Mouse (Mus musculus): ENCODE data around the gene Cryba2. TPM values are rescaled to one million over a fixed set of nuclear protein-coding genes. Genes with fewer than 3 reads are reported as not detected.

The Cryba2 gene
- polyA plus RNA-seq, 1 experiment from 2014 or later: not detected

- Histone ChIP-seq H3K9me3 (ENCODE audit: control insufficient read depth, low read length) (no peaks in the 10 kb centered on the region), H3K9ac (ENCODE audit: low read length) (no peak overlapping the region), H3K4me1 (ENCODE audit: control insufficient read depth in 2 of 2, insufficient read depth in 2 of 2, low read length in 2 of 2) (no peaks in the 10 kb centered on the region), H3K27ac (replicated peaks in 1 of 2; ENCODE audit: control insufficient read depth in 1 of 2, insufficient read depth in 1 of 2, low read depth in 2 of 2, low read length in 2 of 2) (no peak overlapping the region), H3K36me3 (ENCODE audit: control insufficient read depth, insufficient read depth, low read length) (no peaks in the 10 kb centered on the region), H3K4me3 (ENCODE audit: control insufficient read depth in 1 of 2, insufficient read depth in 1 of 2, low read depth in 1 of 2, low read length in 2 of 2) (no peak overlapping the region), H3K27me3 (ENCODE audit: control insufficient read depth, insufficient read depth, low read length) (peaks cover 35% of the 10 kb centered on the region), H3K4me2 (ENCODE audit: low read length) (no peak overlapping the region)
- 63% methylated on average over 4 of the region's 4 CpGs for WGBS
- ATAC-seq (ENCODE audit: insufficient number of reproducible peaks, insufficient read depth, low FRiP score, low read depth): no peak
Measured at GRCm38 (mm10) chr1:74924464-74924863, 31.5 kb upstream of the Cryba2 start.

- 27% methylated on average over 13 of the region's 13 CpGs for WGBS
- no peaks in the 10 kb centered on the region for H3K9me3 ChIP-seq (ENCODE audit: control insufficient read depth, low read length)
- ATAC-seq (ENCODE audit: insufficient number of reproducible peaks, insufficient read depth, low FRiP score, low read depth): no peak
- no peaks in the 10 kb centered on the region for H3K4me1 ChIP-seq (ENCODE audit: control insufficient read depth in 2 of 2, insufficient read depth in 2 of 2, low read length in 2 of 2)
- peaks cover 19% of the 10 kb centered on the region for H3K27me3 ChIP-seq (ENCODE audit: control insufficient read depth, insufficient read depth, low read length)
- H3K27ac ChIP-seq (replicated peaks in 1 of 2; ENCODE audit: control insufficient read depth in 1 of 2, insufficient read depth in 1 of 2, low read depth in 2 of 2, low read length in 2 of 2): no peak overlapping the region
- no peak overlapping the region for H3K4me2 ChIP-seq (ENCODE audit: low read length)
- no peak overlapping the region for H3K4me3 ChIP-seq (ENCODE audit: control insufficient read depth in 1 of 2, insufficient read depth in 1 of 2, low read depth in 1 of 2, low read length in 2 of 2)
- H3K9ac ChIP-seq (ENCODE audit: low read length): no peak overlapping the region
- no peaks in the 10 kb centered on the region for H3K36me3 ChIP-seq (ENCODE audit: control insufficient read depth, insufficient read depth, low read length)
Measured at GRCm38 (mm10) chr1:74915706-74916105, 22.8 kb upstream of the Cryba2 start.

GRCm38 (mm10) chr1:74902191-74902590 lies 9.2 kb upstream of the Cryba2 start:
- WGBS: 22% methylated on average over 6 of the region's 6 CpGs
- Histone ChIP-seq H3K4me2 (ENCODE audit: low read length) (no peak overlapping the region), H3K36me3 (ENCODE audit: control insufficient read depth, insufficient read depth, low read length) (no peaks in the 10 kb centered on the region), H3K4me1 (ENCODE audit: control insufficient read depth in 2 of 2, insufficient read depth in 2 of 2, low read length in 2 of 2) (peaks cover 2 to 12% of the 10 kb centered on the region in 2 experiments; a peak in 2 of 4 replicates), H3K9me3 (ENCODE audit: control insufficient read depth, low read length) (no peaks in the 10 kb centered on the region), H3K27ac (replicated peaks in 1 of 2; ENCODE audit: control insufficient read depth in 1 of 2, insufficient read depth in 1 of 2, low read depth in 2 of 2, low read length in 2 of 2) (no peak overlapping the region), H3K9ac (ENCODE audit: low read length) (no peak overlapping the region), H3K4me3 (ENCODE audit: control insufficient read depth in 1 of 2, insufficient read depth in 1 of 2, low read depth in 1 of 2, low read length in 2 of 2) (no peak overlapping the region), H3K27me3 (ENCODE audit: control insufficient read depth, insufficient read depth, low read length) (peaks cover 91% of the 10 kb centered on the region)
- ATAC-seq (ENCODE audit: insufficient number of reproducible peaks, insufficient read depth, low FRiP score, low read depth): no peak

- ATAC-seq (ENCODE audit: insufficient number of reproducible peaks, insufficient read depth, low FRiP score, low read depth): no peak
- H3K9ac ChIP-seq (ENCODE audit: low read length): no peak overlapping the region
- H3K27me3 ChIP-seq (ENCODE audit: control insufficient read depth, insufficient read depth, low read length): peaks cover 93% of the 10 kb centered on the region
- H3K36me3 ChIP-seq (ENCODE audit: control insufficient read depth, insufficient read depth, low read length): no peaks in the 10 kb centered on the region
- H3K9me3 ChIP-seq (ENCODE audit: control insufficient read depth, low read length): no peaks in the 10 kb centered on the region
- H3K4me1 ChIP-seq (ENCODE audit: control insufficient read depth in 2 of 2, insufficient read depth in 2 of 2, low read length in 2 of 2): peaks cover 2 to 12% of the 10 kb centered on the region in 2 experiments; a peak in 2 of 4 replicates
- H3K4me2 ChIP-seq (ENCODE audit: low read length): no peak overlapping the region
- 3% methylated on average over 3 of the region's 3 CpGs for WGBS
- no peak overlapping the region for H3K27ac ChIP-seq (replicated peaks in 1 of 2; ENCODE audit: control insufficient read depth in 1 of 2, insufficient read depth in 1 of 2, low read depth in 2 of 2, low read length in 2 of 2)
- no peak overlapping the region for H3K4me3 ChIP-seq (ENCODE audit: control insufficient read depth in 1 of 2, insufficient read depth in 1 of 2, low read depth in 1 of 2, low read length in 2 of 2)
Measured at GRCm38 (mm10) chr1:74901686-74902085, 8.7 kb upstream of the Cryba2 start.

- no peaks in the 10 kb centered on the region for H3K9me3 ChIP-seq (ENCODE audit: control insufficient read depth, low read length)
- peak overlapping the region; percentile 63 for H3K4me2 ChIP-seq (ENCODE audit: low read length)
- no peak for ATAC-seq (ENCODE audit: insufficient number of reproducible peaks, insufficient read depth, low FRiP score, low read depth)
- peaks cover 2 to 12% of the 10 kb centered on the region in 2 experiments; a peak in 2 of 4 replicates for H3K4me1 ChIP-seq (ENCODE audit: control insufficient read depth in 2 of 2, insufficient read depth in 2 of 2, low read length in 2 of 2)
- WGBS: under 1% methylated on average over 55 of the region's 66 CpGs
- no peak overlapping the region for H3K9ac ChIP-seq (ENCODE audit: low read length)
- H3K36me3 ChIP-seq (ENCODE audit: control insufficient read depth, insufficient read depth, low read length): no peaks in the 10 kb centered on the region
- H3K27me3 ChIP-seq (ENCODE audit: control insufficient read depth, insufficient read depth, low read length): peaks cover 98% of the 10 kb centered on the region
- H3K4me3 ChIP-seq (ENCODE audit: control insufficient read depth in 1 of 2, insufficient read depth in 1 of 2, low read depth in 1 of 2, low read length in 2 of 2): peak overlapping the region; percentile 14 to 34
- H3K27ac ChIP-seq (replicated peaks in 1 of 2; ENCODE audit: control insufficient read depth in 1 of 2, insufficient read depth in 1 of 2, low read depth in 2 of 2, low read length in 2 of 2): no peak overlapping the region
Measured at GRCm38 (mm10) chr1:74900341-74901285, 7.7 kb upstream of the Cryba2 start.

GRCm38 (mm10) chr1:74898656-74899431 lies 5.9 kb upstream of the Cryba2 start:
- Histone ChIP-seq H3K9ac (ENCODE audit: low read length) (no peak overlapping the region), H3K4me2 (ENCODE audit: low read length) (no peak overlapping the region), H3K4me3 (ENCODE audit: control insufficient read depth in 1 of 2, insufficient read depth in 1 of 2, low read depth in 1 of 2, low read length in 2 of 2) (no peak overlapping the region), H3K36me3 (ENCODE audit: control insufficient read depth, insufficient read depth, low read length) (no peaks in the 10 kb centered on the region), H3K27me3 (ENCODE audit: control insufficient read depth, insufficient read depth, low read length) (peaks cover 99% of the 10 kb centered on the region), H3K4me1 (ENCODE audit: control insufficient read depth in 2 of 2, insufficient read depth in 2 of 2, low read length in 2 of 2) (peaks cover 2 to 12% of the 10 kb centered on the region in 2 experiments; a peak in 2 of 4 replicates), H3K27ac (replicated peaks in 1 of 2; ENCODE audit: control insufficient read depth in 1 of 2, insufficient read depth in 1 of 2, low read depth in 2 of 2, low read length in 2 of 2) (no peak overlapping the region), H3K9me3 (ENCODE audit: control insufficient read depth, low read length) (no peaks in the 10 kb centered on the region)
- no peak for ATAC-seq (ENCODE audit: insufficient number of reproducible peaks, insufficient read depth, low FRiP score, low read depth)
- 5% methylated on average over 7 of the region's 10 CpGs for WGBS

GRCm38 (mm10) chr1:74897976-74898375 lies 5.0 kb upstream of the Cryba2 start:
- no peaks in the 10 kb centered on the region for H3K36me3 ChIP-seq (ENCODE audit: control insufficient read depth, insufficient read depth, low read length)
- ATAC-seq (ENCODE audit: insufficient number of reproducible peaks, insufficient read depth, low FRiP score, low read depth): no peak
- H3K4me1 ChIP-seq (ENCODE audit: control insufficient read depth in 2 of 2, insufficient read depth in 2 of 2, low read length in 2 of 2): peaks cover 5 to 12% of the 10 kb centered on the region in 2 experiments; a peak in 2 of 4 replicates
- H3K4me2 ChIP-seq (ENCODE audit: low read length): no peak overlapping the region
- WGBS: 2% methylated on average over 7 of the region's 7 CpGs
- H3K27me3 ChIP-seq (ENCODE audit: control insufficient read depth, insufficient read depth, low read length): peaks cover 99% of the 10 kb centered on the region
- no peaks in the 10 kb centered on the region for H3K9me3 ChIP-seq (ENCODE audit: control insufficient read depth, low read length)
- H3K9ac ChIP-seq (ENCODE audit: low read length): no peak overlapping the region
- no peak overlapping the region for H3K27ac ChIP-seq (replicated peaks in 1 of 2; ENCODE audit: control insufficient read depth in 1 of 2, insufficient read depth in 1 of 2, low read depth in 2 of 2, low read length in 2 of 2)
- no peak overlapping the region for H3K4me3 ChIP-seq (ENCODE audit: control insufficient read depth in 1 of 2, insufficient read depth in 1 of 2, low read depth in 1 of 2, low read length in 2 of 2)

All from heart, embryonic 14.5 days (tissue).